27 mouse cellular contexts compared by ENCODE assay signal in the genomic region with DNA sequence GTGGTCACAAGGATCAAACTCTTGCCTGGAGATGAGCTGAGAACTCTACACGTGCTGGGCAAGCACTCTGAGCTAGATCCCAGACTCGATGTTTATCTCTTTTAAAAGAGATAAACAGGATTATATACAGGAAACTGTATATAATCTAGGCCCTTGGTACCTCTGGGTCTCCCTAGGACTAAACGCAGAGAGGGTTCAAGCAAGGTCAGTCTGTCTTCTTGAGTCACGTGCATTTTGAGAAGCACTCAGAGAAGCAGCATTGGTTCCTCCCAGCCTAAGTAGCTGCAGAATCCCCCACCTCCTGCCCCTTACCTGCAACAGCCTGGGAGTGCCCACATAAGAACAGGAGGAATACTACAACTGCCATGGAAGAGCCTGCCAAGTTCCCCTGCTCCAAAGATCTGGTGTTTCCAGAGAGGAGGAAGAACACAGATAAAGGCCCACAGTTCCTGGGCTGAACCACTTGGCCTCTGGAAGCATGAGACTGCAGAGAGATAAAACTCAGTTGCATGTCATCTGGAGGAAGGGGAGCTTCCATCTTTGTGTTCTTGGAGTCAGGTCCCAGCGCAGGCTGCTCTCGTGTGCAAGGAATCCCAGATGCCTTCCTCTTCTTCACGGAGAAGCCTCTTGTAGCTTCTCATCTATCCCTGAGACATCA. TPM values are rescaled to one million over a fixed set of nuclear protein-coding genes. Genes with fewer than 3 reads are reported as not detected.
"Had no signal": no experiment of that assay in that cellular context is flagged by ENCODE, and none has a peak within 500 bp of the region (broad histone marks: within the 10 kb centered on the region; RNA-seq: fewer than 3 reads in every experiment).

A gene (minus strand): TSS at position 403 of the 658 bp plus-strand sequence.

- H3K27me3 ChIP-seq: limb, embryonic 15.5 days; liver, embryonic 15.5 days; neural tube, embryonic 13.5 days; stomach, embryonic 15.5 days had no signal

- H3K9me3 ChIP-seq: limb, embryonic 15.5 days; liver, embryonic 15.5 days; midbrain, embryonic 10.5 days; midbrain, embryonic 13.5 days; neural tube, embryonic 13.5 days; stomach, embryonic 15.5 days had no signal

- H3K27ac ChIP-seq: kidney, postnatal 0 days; layer of hippocampus, adult 2 months; limb, embryonic 15.5 days; liver, embryonic 15.5 days; midbrain, embryonic 10.5 days; midbrain, embryonic 13.5 days; neural tube, embryonic 13.5 days; stomach, embryonic 15.5 days had no signal

- DNase-seq: kidney, adult 2 months; kidney, postnatal 25 days; layer of hippocampus, adult 9-11 months; lung, adult 2 months; lung, postnatal 14 days; lung, postnatal 4 days; retina, postnatal 1 day; right cerebral cortex, postnatal 25 days; spleen, adult 18-20 months; thymus, adult 18-20 months; thymus, postnatal 36 days had no signal

- H3K9ac ChIP-seq: limb, embryonic 15.5 days; liver, embryonic 15.5 days; midbrain, embryonic 13.5 days; neural tube, embryonic 13.5 days; stomach, embryonic 15.5 days had no signal

- ATAC-seq: intestine, postnatal 0 days; midbrain, embryonic 13.5 days; midbrain, embryonic 16.5 days had no signal

- H3K36me3 ChIP-seq: limb, embryonic 15.5 days; liver, embryonic 15.5 days; midbrain, embryonic 13.5 days; neural tube, embryonic 13.5 days; stomach, embryonic 15.5 days had no signal

- H3K4me2 ChIP-seq: limb, embryonic 15.5 days; liver, embryonic 15.5 days; midbrain, embryonic 13.5 days; neural tube, embryonic 13.5 days; stomach, embryonic 15.5 days had no signal

- H3K4me3 ChIP-seq: layer of hippocampus, adult 2 months; limb, embryonic 15.5 days; liver, embryonic 15.5 days; midbrain, embryonic 10.5 days; midbrain, embryonic 13.5 days; myocyte; neural tube, embryonic 13.5 days; stomach, embryonic 15.5 days had no signal

RNA-seq across cellular contexts. Expression of the gene that starts here (rescaled TPM):
- total RNA-seq: layer of hippocampus, postnatal 25 days; left cerebral cortex, postnatal 25 days; megakaryocyte progenitor cell, adult 5-6 weeks; monocyte, adult 5-6 weeks; neutrophil, adult 5-6 weeks had no signal
- polyA plus RNA-seq: intestine, postnatal 0 days; kidney, adult 2 months; kidney, postnatal 0 days; midbrain, embryonic 16.5 days; myocyte had no signal
